Mouse (Mus musculus): ENCODE measurements around the gene Gm9944. TPM values are rescaled to one million over a fixed set of nuclear protein-coding genes. Genes with fewer than 3 reads are reported as not detected.
A peak's percentile ranks its signal among the peaks of the same experiment; 100 is the strongest.

The Gm9944 gene
- polyA plus RNA-seq, 1 experiment from 2014 or later = not detected

DNA sequence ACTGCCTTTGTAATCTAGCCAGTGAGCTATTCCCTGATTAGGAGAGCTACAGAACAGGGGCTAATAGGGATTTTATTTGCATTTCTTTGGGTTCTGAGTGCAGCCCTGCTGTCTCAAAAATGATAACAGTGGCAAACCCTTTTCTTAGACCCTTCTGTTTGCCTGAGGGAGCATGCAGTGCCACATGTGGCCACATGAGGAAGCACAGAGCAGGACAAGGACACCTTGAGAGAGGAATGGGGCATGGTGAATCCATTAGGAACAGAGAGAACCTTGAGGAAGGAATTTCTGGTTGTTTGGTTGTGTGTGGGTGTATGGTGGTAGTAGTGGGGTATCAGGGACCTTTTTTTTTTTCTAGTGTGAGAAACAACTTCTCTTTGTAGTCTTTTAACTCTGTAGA, 32.5 kb downstream of the Gm9944 start:
- no peaks in the 10 kb centered on the region for H3K36me3 ChIP-seq
- H3K4me2 ChIP-seq = no peak overlapping the region
- no peak overlapping the region for H3K9ac ChIP-seq
- H3K27ac ChIP-seq = no peak overlapping the region
- no peak overlapping the region for H3K4me3 ChIP-seq
- no peaks in the 10 kb centered on the region for H3K4me1 ChIP-seq (replicated peaks)
- H3K9me3 ChIP-seq = peaks cover 19% of the 10 kb centered on the region
- H3K27me3 ChIP-seq = no peaks in the 10 kb centered on the region
- no peak for ATAC-seq (ENCODE audit: low FRiP score)

DNA sequence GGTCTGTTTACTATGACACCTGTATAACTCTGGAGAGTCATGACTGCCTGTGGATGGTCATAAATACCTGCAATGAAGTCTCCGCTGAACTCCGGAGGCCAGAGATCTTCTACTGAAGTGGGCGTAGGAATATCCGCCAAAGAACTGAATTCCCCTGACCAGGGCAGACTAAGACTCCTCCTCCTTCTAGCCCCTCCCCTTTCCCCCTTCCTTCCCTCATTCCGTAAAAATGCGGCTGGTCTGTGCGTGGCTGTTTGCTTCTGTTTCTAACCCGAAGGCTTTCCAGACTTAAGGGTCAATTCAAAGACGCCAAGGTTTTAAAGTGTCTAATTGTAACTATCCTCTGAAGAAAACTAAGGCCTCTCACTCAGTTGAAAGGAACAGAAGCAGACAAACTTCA, 44.8 kb downstream of the Gm9944 start, which contains the start of gene Pramef12:
Gene Pramef12 (minus strand): TSS at position 175 of the 400 bp plus-strand sequence.
- ATAC-seq (ENCODE audit: low FRiP score) = no peak
- H3K4me2 ChIP-seq = no peak within 1 kb of the TSS
- H3K4me1 ChIP-seq (replicated peaks) = 0 out of 2 replicates have a peak, but pooled peaks cover 5% of the 10 kb centered on the region
- peaks cover 7% of the 10 kb centered on the region; the same call in 1 of the 2 replicates for H3K9me3 ChIP-seq
- H3K4me3 ChIP-seq = no peak within 1 kb of the TSS
- H3K36me3 ChIP-seq = no peaks in the 10 kb centered on the region
- no peak within 1 kb of the TSS for H3K9ac ChIP-seq
- H3K27ac ChIP-seq = no peak within 1 kb of the TSS
- H3K27me3 ChIP-seq = no peaks in the 10 kb centered on the region
- 83% methylated on average over 9 of the region's 9 CpGs for WGBS

DNA sequence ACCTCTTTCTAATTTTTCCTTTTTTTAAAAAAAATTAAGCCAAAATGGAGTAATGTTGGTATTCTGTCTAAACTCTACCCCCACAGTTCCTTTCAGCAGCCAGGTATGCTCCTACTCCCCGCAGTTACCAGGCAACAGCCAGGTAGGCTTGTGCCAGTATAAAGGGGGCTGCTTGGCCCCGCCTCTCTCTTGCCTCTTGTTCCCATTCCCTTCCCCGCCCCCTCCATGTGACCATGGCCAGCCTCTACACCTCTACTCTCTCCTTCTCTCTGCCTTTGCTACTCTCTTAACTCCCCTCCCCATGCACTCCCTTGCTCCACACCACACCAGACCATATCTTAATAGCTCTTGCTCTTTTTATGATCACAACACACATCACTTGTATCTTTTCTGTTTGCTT, 46.9 kb downstream of the Gm9944 start:
- Histone ChIP-seq H3K9ac (no peak overlapping the region), H3K36me3 (no peaks in the 10 kb centered on the region), H3K4me2 (no peak overlapping the region), H3K4me3 (no peak overlapping the region), H3K4me1 (replicated peaks) (0 out of 2 replicates have a peak, but pooled peaks cover 5% of the 10 kb centered on the region), H3K9me3 (peaks cover 5% of the 10 kb centered on the region; the same call in 1 of the 2 replicates), H3K27me3 (no peaks in the 10 kb centered on the region), H3K27ac (no peak overlapping the region)
- WGBS = 53% methylated on average over 3 of the region's 3 CpGs
- no peak for ATAC-seq (ENCODE audit: low FRiP score)

DNA sequence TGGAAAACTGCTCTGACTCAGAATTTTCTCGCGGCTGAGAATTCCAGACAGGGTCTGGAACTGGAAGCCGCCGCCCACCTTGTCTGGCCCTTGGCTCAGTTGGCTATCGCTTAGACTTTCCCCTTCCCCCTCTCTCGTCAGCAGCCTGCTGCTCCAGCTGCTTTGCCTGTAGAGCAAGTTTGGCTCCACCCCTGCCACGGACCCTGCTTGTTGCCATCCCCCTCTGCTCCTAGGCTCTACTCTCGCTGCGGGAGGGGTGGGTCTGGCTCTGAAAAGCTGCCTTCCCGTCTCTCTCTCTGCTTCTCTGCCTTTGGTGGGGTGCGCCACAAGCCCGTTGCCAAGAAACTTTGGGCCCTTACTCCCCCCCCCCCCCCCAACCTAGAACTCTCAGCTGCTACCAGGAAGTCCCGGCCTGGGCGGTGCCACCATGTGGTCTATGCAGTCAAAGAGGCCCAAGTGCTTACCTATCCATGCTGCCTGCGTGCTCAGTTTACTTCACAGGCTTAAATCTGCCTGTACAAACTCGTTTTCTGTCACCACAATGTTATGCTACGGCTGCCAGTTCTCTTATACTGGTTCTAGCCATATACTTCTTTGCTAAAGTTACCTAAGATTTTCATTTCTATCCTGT, 48.5 kb downstream of the Gm9944 start:
- Histone ChIP-seq H3K27ac (no peak overlapping the region), H3K4me2 (peak overlapping the region; percentile 40), H3K9me3 (peaks cover 5% of the 10 kb centered on the region; the same call in 1 of the 2 replicates), H3K9ac (no peak overlapping the region), H3K4me3 (no peak overlapping the region), H3K27me3 (no peaks in the 10 kb centered on the region), H3K36me3 (no peaks in the 10 kb centered on the region), H3K4me1 (replicated peaks) (0 out of 2 replicates have a peak, but pooled peaks cover 5% of the 10 kb centered on the region)
- WGBS = 10% methylated on average over 17 of the region's 17 CpGs
- ATAC-seq (ENCODE audit: low FRiP score) = no peak

Other genes starting within 250 kb of the Gm9944 start
- gene C87977, start 240.0 kb downstream of the Gm9944 start, polyA plus RNA-seq (2015; fragmentation: Nextera tagmentation; extraction: Ambion mirVana) = not detected in 2 replicates
- not detected in 2 replicates for gene Pramel5, start 172.8 kb downstream of the Gm9944 start, polyA plus RNA-seq (2015; fragmentation: Nextera tagmentation; extraction: Ambion mirVana)
- gene Gm13128, start 123.1 kb downstream of the Gm9944 start, polyA plus RNA-seq (2015; fragmentation: Nextera tagmentation; extraction: Ambion mirVana) = not detected in 2 replicates
- gene Gm13119, start 95.4 kb downstream of the Gm9944 start, polyA plus RNA-seq (2015; fragmentation: Nextera tagmentation; extraction: Ambion mirVana) = not detected in 2 replicates
- not detected in 2 replicates for gene Pramef20, start 75.4 kb downstream of the Gm9944 start, polyA plus RNA-seq (2015; fragmentation: Nextera tagmentation; extraction: Ambion mirVana)
- gene Pramef12, start 44.9 kb downstream of the Gm9944 start, polyA plus RNA-seq (2015; fragmentation: Nextera tagmentation; extraction: Ambion mirVana) = not detected in 2 replicates
- gene 1700012P22Rik, start 14.5 kb downstream of the Gm9944 start, polyA plus RNA-seq (2015; fragmentation: Nextera tagmentation; extraction: Ambion mirVana) = not detected in 2 replicates
- gene Aadacl3, start 10.4 kb upstream of the Gm9944 start, polyA plus RNA-seq (2015; fragmentation: Nextera tagmentation; extraction: Ambion mirVana) = not detected in 2 replicates
- gene 9430007A20Rik, start 66.5 kb upstream of the Gm9944 start, polyA plus RNA-seq (2015; fragmentation: Nextera tagmentation; extraction: Ambion mirVana) = not detected in 2 replicates
- gene Gm13124, start 111.8 kb upstream of the Gm9944 start, polyA plus RNA-seq (2015; fragmentation: Nextera tagmentation; extraction: Ambion mirVana) = not detected in 2 replicates
- not detected in 2 replicates for gene Aadacl4, start 160.4 kb upstream of the Gm9944 start, polyA plus RNA-seq (2015; fragmentation: Nextera tagmentation; extraction: Ambion mirVana)
- gene Gm436, start 233.1 kb upstream of the Gm9944 start, polyA plus RNA-seq (2015; fragmentation: Nextera tagmentation; extraction: Ambion mirVana) = not detected in 2 replicates